Mouse (Mus musculus): ENCODE data around the gene Dcun1d4.
"Not testable (repeated sequence)": the region's sequence is repeated elsewhere in the genome, so short reads cannot be mapped to it uniquely, and the experiment has no call there.

Gene Dcun1d4

GRCm38 (mm10) chr5:73547252-73547651 is 66.5 kb downstream of the Dcun1d4 start:
- DNase-seq (ENCODE audit: low read depth), result no peak

- DNase-seq (ENCODE audit: low read depth), result no peak
These were observed 67.4 kb downstream of the Dcun1d4 start for GRCm38 (mm10) chr5:73548237-73548636.

GRCm38 (mm10) chr5:73548838-73549237 is 68.0 kb downstream of the Dcun1d4 start:
- DNase-seq (ENCODE audit: low read depth), result no peak

GRCm38 (mm10) chr5:73551836-73552235 is 71.0 kb downstream of the Dcun1d4 start:
- DNase-seq (ENCODE audit: low read depth), result no peak

- DNase-seq (ENCODE audit: low read depth), result no peak
These were observed 73.1 kb downstream of the Dcun1d4 start for GRCm38 (mm10) chr5:73553903-73554302.

GRCm38 (mm10) chr5:73555096-73555852 is 74.5 kb downstream of the Dcun1d4 start:
- no peak for DNase-seq (ENCODE audit: low read depth)

GRCm38 (mm10) chr5:73556733-73557425 is 76.1 kb downstream of the Dcun1d4 start:
- no peak for DNase-seq (ENCODE audit: low read depth)

- no peak for DNase-seq (ENCODE audit: low read depth)
These were observed 78.0 kb downstream of the Dcun1d4 start for GRCm38 (mm10) chr5:73558756-73559155.

GRCm38 (mm10) chr5:73564038-73564437 is 83.2 kb downstream of the Dcun1d4 start:
- DNase-seq (ENCODE audit: low read depth), result no peak

GRCm38 (mm10) chr5:73566119-73566518 is 85.3 kb downstream of the Dcun1d4 start:
- DNase-seq (ENCODE audit: low read depth), result no peak

GRCm38 (mm10) chr5:73566892-73567291 is 86.1 kb downstream of the Dcun1d4 start:
- DNase-seq (ENCODE audit: low read depth), result no peak

- DNase-seq (ENCODE audit: low read depth), result no peak
These were observed 88.4 kb downstream of the Dcun1d4 start for GRCm38 (mm10) chr5:73569181-73569580.

- no peak for DNase-seq (ENCODE audit: low read depth)
These were observed 90.8 kb downstream of the Dcun1d4 start for GRCm38 (mm10) chr5:73571395-73572156.

GRCm38 (mm10) chr5:73572846-73573245 is 92.0 kb downstream of the Dcun1d4 start:
- DNase-seq (ENCODE audit: low read depth), result no peak

- no peak for DNase-seq (ENCODE audit: low read depth)
These were observed 93.0 kb downstream of the Dcun1d4 start for GRCm38 (mm10) chr5:73573789-73574188.

- no peak for DNase-seq (ENCODE audit: low read depth)
These were observed 93.8 kb downstream of the Dcun1d4 start for GRCm38 (mm10) chr5:73574616-73575015.

GRCm38 (mm10) chr5:73576708-73577107 is 95.9 kb downstream of the Dcun1d4 start:
- DNase-seq (ENCODE audit: low read depth), result no peak

- no peak for DNase-seq (ENCODE audit: low read depth)
These were observed 97.3 kb downstream of the Dcun1d4 start for GRCm38 (mm10) chr5:73578131-73578530.

GRCm38 (mm10) chr5:73584011-73584410 is 103.2 kb downstream of the Dcun1d4 start:
- not testable (repeated sequence) for DNase-seq (ENCODE audit: low read depth)

- DNase-seq (ENCODE audit: low read depth), result no peak
These were observed 104.7 kb downstream of the Dcun1d4 start for GRCm38 (mm10) chr5:73585212-73586115.

GRCm38 (mm10) chr5:73586597-73586996 is 105.8 kb downstream of the Dcun1d4 start:
- DNase-seq (ENCODE audit: low read depth), result no peak

- DNase-seq (ENCODE audit: low read depth), result no peak
These were observed 106.3 kb downstream of the Dcun1d4 start for GRCm38 (mm10) chr5:73587119-73587518.
